Mouse (Mus musculus) neural tube, embryonic 14.5 days (tissue): ENCODE data around the gene Kbtbd7. TPM values are rescaled to one million over a fixed set of nuclear protein-coding genes. Genes with fewer than 3 reads are reported as not detected.
A peak's percentile ranks its signal among the peaks of the same experiment; 100 is the strongest.
"Not testable (repeated sequence)": the region's sequence is repeated elsewhere in the genome, so short reads cannot be mapped to it uniquely, and the experiment has no call there.

Experiments used
- ATAC-seq: fragments of 200-750 bp; cut with Nextera tagmentation; 2 replicates; pipeline ENCODE4 v1.8.0; 2017; ENCODE audit warnings: low read depth, mild to moderate bottlenecking, moderate TSS enrichment, moderate library complexity
- H3K27ac ChIP-seq: fragments of 300-500 bp; sonication (generic); 2 replicates; pipeline ENCODE4 v1.5.1; 2014; ENCODE audit warnings: low read depth, mild to moderate bottlenecking, control low read depth, low read length, moderate library complexity, mixed read lengths
- H3K27me3 ChIP-seq: fragments of 300-500 bp; sonication (generic); 2 replicates; pipeline ENCODE4 v1.6.1; 2014; ENCODE audit warnings: low read length; ENCODE audit not compliant: control insufficient read depth, insufficient read depth
- H3K36me3 ChIP-seq: fragments of 300-500 bp; sonication (generic); 2 replicates; pipeline ENCODE4 v1.6.1; 2014; ENCODE audit warnings: low read length, mixed read lengths; ENCODE audit not compliant: control insufficient read depth, insufficient read depth
- H3K4me1 ChIP-seq: fragments of 300-500 bp; sonication (generic); 2 replicates; pipeline ENCODE4 v1.6.1; 2014; ENCODE audit warnings: low read length; ENCODE audit not compliant: control insufficient read depth, insufficient read depth
- H3K4me2 ChIP-seq: fragments of 300-500 bp; sonication (generic); 2 replicates; pipeline ENCODE4 v1.6.1; 2014; ENCODE audit warnings: mild to moderate bottlenecking, low read depth, low read length, control low read depth
- H3K4me3 ChIP-seq: fragments of 300-500 bp; sonication (generic); 2 replicates; pipeline ENCODE4 v1.5.1; 2014; ENCODE audit warnings: low read depth, low read length, control low read depth, mixed read lengths
- H3K9ac ChIP-seq: fragments of 300-500 bp; sonication (generic); replicated peaks from 2 replicates; pipeline ENCODE4 v1.6.1; 2014; ENCODE audit warnings: low read depth, mild to moderate bottlenecking, control low read depth, low read length, mixed read lengths
- H3K9me3 ChIP-seq: fragments of 300-500 bp; sonication (generic); 2 replicates; pipeline ENCODE4 v1.6.1; 2016; ENCODE audit warnings: low read length; ENCODE audit not compliant: control insufficient read depth
- WGBS: fragments of 180-500 bp; shearing (Covaris S2); extraction: QIAGEN DNeasy Blood & Tissue Kit; methylation state at CpG from one replicate; pipeline ENCODE4 v1.1.7; 2014; 5-methylcytosine and 5-hydroxymethylcytosine counted together
- polyA plus RNA-seq: library from polyadenylated mRNA; unstranded; fragments of >200 nt; fragmentation: Nextera tagmentation; extraction: Ambion mirVana; gene quantifications from 2 replicates; pipeline ENCODE4 v1.2.1, GENCODE M21; 2014

The Kbtbd7 gene
- polyA plus RNA-seq, 1 experiment from 2014 or later, result 23.6 TPM

- 89% methylated on average over 2 of the region's 2 CpGs for WGBS
- Histone ChIP-seq H3K36me3 (no peaks in the 10 kb centered on the region), H3K4me2 (no peak overlapping the region), H3K9ac (no peak overlapping the region), H3K27ac (no peak overlapping the region), H3K9me3 (no peaks in the 10 kb centered on the region), H3K27me3 (no peaks in the 10 kb centered on the region), H3K4me3 (no peak overlapping the region), H3K4me1 (peaks cover 11% of the 10 kb centered on the region; the same call in 1 of the 2 replicates)
- no peak for ATAC-seq
Measured at GRCm38 (mm10) chr14:79440655-79441054, 14.3 kb downstream of the Kbtbd7 start.

- no peak for ATAC-seq
Measured at GRCm38 (mm10) chr14:79441441-79441840, 15.1 kb downstream of the Kbtbd7 start.

GRCm38 (mm10) chr14:79444601-79445000 is 18.3 kb downstream of the Kbtbd7 start:
- ATAC-seq, result peak; percentile 29; the same call in 1 of the 2 replicates
- H3K4me3 ChIP-seq, result no peak overlapping the region
- peaks cover 11% of the 10 kb centered on the region; the same call in 1 of the 2 replicates for H3K4me1 ChIP-seq
- peak overlapping the region; percentile 48 for H3K4me2 ChIP-seq
- no peak overlapping the region for H3K27ac ChIP-seq
- H3K9ac ChIP-seq, result no peak overlapping the region
- WGBS, result 62% methylated on average over 9 of the region's 9 CpGs
- no peaks in the 10 kb centered on the region for H3K9me3 ChIP-seq
- no peaks in the 10 kb centered on the region for H3K27me3 ChIP-seq
- H3K36me3 ChIP-seq, result no peaks in the 10 kb centered on the region

More at GRCm38 (mm10) chr14:79441441-79441840, 15.1 kb downstream of the Kbtbd7 start:
- Histone ChIP-seq H3K9me3 (no peaks in the 10 kb centered on the region), H3K27me3 (no peaks in the 10 kb centered on the region), H3K27ac (no peak overlapping the region), H3K4me2 (no peak overlapping the region), H3K4me1 (peaks cover 11% of the 10 kb centered on the region; the same call in 1 of the 2 replicates), H3K36me3 (no peaks in the 10 kb centered on the region), H3K9ac (no peak overlapping the region), H3K4me3 (no peak overlapping the region)
- 89% methylated on average over 5 of the region's 5 CpGs for WGBS

- peak; percentile 81 for ATAC-seq
- H3K4me3 ChIP-seq, result peak overlapping the region; percentile 15; the same call in 1 of the 2 replicates
- WGBS, result 16% methylated on average over 16 of the region's 16 CpGs
- peak overlapping the region; percentile 48 for H3K4me2 ChIP-seq
- H3K9ac ChIP-seq, result no peak overlapping the region
- H3K9me3 ChIP-seq, result no peaks in the 10 kb centered on the region
- peak overlapping the region; percentile 52 for H3K27ac ChIP-seq
- no peaks in the 10 kb centered on the region for H3K27me3 ChIP-seq
- H3K4me1 ChIP-seq, result peaks cover 11% of the 10 kb centered on the region; the same call in 1 of the 2 replicates
- no peaks in the 10 kb centered on the region for H3K36me3 ChIP-seq
Measured at GRCm38 (mm10) chr14:79445055-79445620, 18.8 kb downstream of the Kbtbd7 start.

GRCm38 (mm10) chr14:79451681-79452590 is 25.6 kb downstream of the Kbtbd7 start, which contains the start of gene Kbtbd6:
Gene Kbtbd6, plus strand, starts transcription at chr14:79451835.
- H3K9ac ChIP-seq, result 0 out of 2 replicates have a peak within 1 kb of the TSS, but pooled peaks have one; percentile 39
- peak; percentile 89 for ATAC-seq
- 13% methylated on average over 35 of the region's 89 CpGs for WGBS

GRCm38 (mm10) chr14:79452591-79452934 is 26.3 kb downstream of the Kbtbd7 start:
- H3K36me3 ChIP-seq, H3K9ac ChIP-seq, H3K27me3 ChIP-seq, H3K4me3 ChIP-seq, H3K4me2 ChIP-seq, H3K27ac ChIP-seq, H3K9me3 ChIP-seq, H3K4me1 ChIP-seq: not testable (repeated sequence)
- WGBS, result 94% methylated on average over 6 of the region's 10 CpGs
- ATAC-seq, result peak; percentile 22; the same call in 1 of the 2 replicates

More at GRCm38 (mm10) chr14:79451681-79452590, 25.6 kb downstream of the Kbtbd7 start, which contains the start of gene Kbtbd6:
- H3K4me2 ChIP-seq, result peak within 1 kb of the TSS; percentile 60
- H3K4me3 ChIP-seq, result peak within 1 kb of the TSS; percentile 49
- not testable (repeated sequence) for H3K9me3 ChIP-seq, H3K4me1 ChIP-seq, H3K36me3 ChIP-seq, H3K27ac ChIP-seq, H3K27me3 ChIP-seq

- no peak overlapping the region for H3K4me3 ChIP-seq
- H3K36me3 ChIP-seq, result peaks cover 29% of the 10 kb centered on the region
- WGBS, result 91% methylated on average over 1 of the region's 1 CpGs
- no peak for ATAC-seq
- no peak overlapping the region for H3K9ac ChIP-seq
- H3K27me3 ChIP-seq, result no peaks in the 10 kb centered on the region
- H3K9me3 ChIP-seq, result no peaks in the 10 kb centered on the region
- H3K4me2 ChIP-seq, result no peak overlapping the region
- no peaks in the 10 kb centered on the region for H3K4me1 ChIP-seq
- H3K27ac ChIP-seq, result no peak overlapping the region
Measured at GRCm38 (mm10) chr14:79460401-79460800, 34.1 kb downstream of the Kbtbd7 start.

GRCm38 (mm10) chr14:79460988-79461387 is 34.7 kb downstream of the Kbtbd7 start:
- Histone ChIP-seq H3K36me3 (peaks cover 35% of the 10 kb centered on the region), H3K9me3 (no peaks in the 10 kb centered on the region), H3K4me3 (no peak overlapping the region), H3K27ac (no peak overlapping the region), H3K27me3 (no peaks in the 10 kb centered on the region), H3K4me1 (no peaks in the 10 kb centered on the region), H3K9ac (no peak overlapping the region), H3K4me2 (no peak overlapping the region)
- WGBS, result 96% methylated on average over 4 of the region's 4 CpGs
- no peak for ATAC-seq

GRCm38 (mm10) chr14:79465623-79466022 is 39.3 kb downstream of the Kbtbd7 start:
- no peaks in the 10 kb centered on the region for H3K9me3 ChIP-seq
- no peaks in the 10 kb centered on the region for H3K4me1 ChIP-seq
- H3K36me3 ChIP-seq, result peaks cover 67% of the 10 kb centered on the region
- no peak for ATAC-seq
- no peak overlapping the region for H3K27ac ChIP-seq
- H3K27me3 ChIP-seq, result no peaks in the 10 kb centered on the region
- WGBS, result 96% methylated on average over 1 of the region's 1 CpGs
- no peak overlapping the region for H3K4me3 ChIP-seq
- H3K4me2 ChIP-seq, result no peak overlapping the region
- H3K9ac ChIP-seq, result no peak overlapping the region
